Comparison of ENCODE assay signal across 8 mouse cellular contexts in the genomic region with DNA sequence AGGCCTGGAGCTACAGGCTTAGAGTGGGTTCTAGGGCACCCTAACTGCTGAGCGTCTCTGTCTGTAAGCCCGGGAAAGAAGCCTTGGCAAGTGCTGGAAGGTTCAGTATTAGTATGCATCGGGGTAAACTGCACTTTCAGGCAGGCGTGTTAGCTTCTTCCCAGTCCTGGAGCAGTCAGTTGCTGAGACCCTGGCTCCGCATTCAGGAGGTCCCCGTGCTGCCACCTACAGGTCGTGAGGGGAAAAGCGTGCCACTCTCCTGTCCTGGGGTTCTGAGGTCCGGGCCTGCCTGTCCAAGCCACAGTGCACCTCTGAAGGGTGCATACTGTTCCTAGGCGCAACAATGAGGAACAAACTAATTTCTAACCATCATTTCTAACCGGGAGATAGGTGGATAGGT. TPM values are rescaled to one million over a fixed set of nuclear protein-coding genes. Genes with fewer than 3 reads are reported as not detected.
A peak's percentile ranks its signal among the peaks of the same experiment; 100 is the strongest.
DNase-seq lines count a peak whose midpoint lies in the region; ATAC-seq and TF ChIP-seq lines count a peak whose summit lies in the region.

No protein-coding gene starts in this region.

- in situ Hi-C loops in CH12.LX (cut with MboI; ENCODE audit: low pct_ligation_motif_present, low pct_unique_long_range_greater_than_20kb, low sequenced_read_pairs): loop anchor here (25.0 kb wide), 1 partner anchor 500 kb away; no protein-coding TSS in a partner anchor

- TF ChIP-seq CTCF in CH12.LX (conservative IDR thresholded peaks at IDR 0.05 in 1 of 2, IDR thresholded peaks at IDR 0.05 in 1 of 2; ENCODE audit: low read depth in 2 of 2, low read length in 2 of 2): peak; percentile 54 to 79
- TF ChIP-seq CTCF in brain, embryonic 14.5 days (IDR thresholded peaks at IDR 0.05; ENCODE audit: borderline replicate concordance, extremely low read depth, insufficient read depth, insufficient read length): peak; percentile 97
- peak; percentile 83 for TF ChIP-seq CTCF in thymus, adult 2 months (IDR thresholded peaks at IDR 0.05; ENCODE audit: borderline replicate concordance, control insufficient read depth, extremely low read depth, insufficient read depth, low read length, poor library complexity)

- H3K79me2 ChIP-seq in CH12.LX (replicated peaks; ENCODE audit: control insufficient read depth, extremely low read depth, insufficient read depth, poor library complexity, severe bottlenecking): no peaks in the 10 kb centered on the region

- no peak overlapping the region for H3K4me3 ChIP-seq in CH12.LX (replicated peaks in 1 of 3; ENCODE audit: low read depth in 2 of 3, low read length in 2 of 3, poor library complexity in 1 of 3)
- H3K4me3 ChIP-seq in forebrain, embryonic 12.5 days (replicated peaks): no peak overlapping the region
- H3K4me3 ChIP-seq in lung, embryonic 15.5 days: no peak overlapping the region
- H3K4me3 ChIP-seq in thymus, adult 2 months (ENCODE audit: control insufficient read depth, insufficient read depth, low read length): no peak overlapping the region

- TF ChIP-seq POLR2A in CH12.LX (IDR thresholded peaks at IDR 0.05; ENCODE audit: low read depth, low read length): no peak
- no peak for TF ChIP-seq POLR2A in brain, embryonic 14.5 days (IDR thresholded peaks at IDR 0.05; ENCODE audit: borderline replicate concordance, extremely low read depth, insufficient read depth, insufficient read length, poor library complexity, severe bottlenecking)
- TF ChIP-seq POLR2A in thymus, adult 2 months (IDR thresholded peaks at IDR 0.05; ENCODE audit: control insufficient read depth, extremely low read depth, insufficient read depth, low read length, poor library complexity): no peak

- no peak overlapping the region for H3K9ac ChIP-seq in CH12.LX (ENCODE audit: insufficient read depth, low read depth)
- H3K9ac ChIP-seq in forebrain, embryonic 12.5 days: no peak overlapping the region
- no peak overlapping the region for H3K9ac ChIP-seq in lung, embryonic 15.5 days

- no peaks in the 10 kb centered on the region for H3K4me1 ChIP-seq in CH12.LX (ENCODE audit: control insufficient read depth in 1 of 2, insufficient read depth in 2 of 2)
- peaks cover 2% of the 10 kb centered on the region; the same call in 1 of the 2 replicates for H3K4me1 ChIP-seq in forebrain, embryonic 12.5 days
- no peaks in the 10 kb centered on the region for H3K4me1 ChIP-seq in lung, embryonic 15.5 days
- no peaks in the 10 kb centered on the region for H3K4me1 ChIP-seq in thymus, adult 2 months (replicated peaks; ENCODE audit: control insufficient read depth, insufficient read depth, low read length)

- 4% methylated on average over 11 of the region's 11 CpGs for WGBS in forebrain, embryonic 12.5 days
- WGBS in lung, embryonic 15.5 days: 4% methylated on average over 11 of the region's 11 CpGs
- WGBS in thymus, adult 2 months: 12% methylated on average over 11 of the region's 11 CpGs

- ATAC-seq in forebrain, embryonic 12.5 days (ENCODE audit: low FRiP score): peak; percentile 89
- ATAC-seq in lung, embryonic 15.5 days (ENCODE audit: borderline replicate concordance, extremely low read depth, low FRiP score, low TSS enrichment): peak; percentile 79

- dilution Hi-C loops in CH12.LX (cut with MboI; ENCODE audit: extremely low pct_ligation_motif_present, extremely low pct_unique_long_range_greater_than_20kb, low sequenced_read_pairs): no loop called here

- no peaks in the 10 kb centered on the region for H3K36me3 ChIP-seq in CH12.LX (replicated peaks in 1 of 2; ENCODE audit: control insufficient read depth in 1 of 2, insufficient read depth in 1 of 2, low read length in 1 of 2)
- H3K36me3 ChIP-seq in forebrain, embryonic 12.5 days (replicated peaks): no peaks in the 10 kb centered on the region
- no peaks in the 10 kb centered on the region for H3K36me3 ChIP-seq in lung, embryonic 15.5 days
- no peaks in the 10 kb centered on the region for H3K36me3 ChIP-seq in thymus, adult 2 months (ENCODE audit: control insufficient read depth, insufficient read depth, low read length)

- intact Hi-C loops in heart, postnatal 14 days (cut with DNase I): loop anchor here (2.0 to 10.0 kb wide), 4 partner anchors 40 to 588 kb away; no protein-coding TSS in a partner anchor

- TF ChIP-seq EP300 in CH12.LX (IDR thresholded peaks at IDR 0.05; ENCODE audit: low read length): no peak

- no peaks in the 10 kb centered on the region for H3K27me3 ChIP-seq in CH12.LX (replicated peaks)
- 0 out of 2 replicates have a peak, but pooled peaks cover 3% of the 10 kb centered on the region for H3K27me3 ChIP-seq in forebrain, embryonic 12.5 days
- no peaks in the 10 kb centered on the region for H3K27me3 ChIP-seq in lung, embryonic 15.5 days
- H3K27me3 ChIP-seq in thymus, adult 2 months (ENCODE audit: control insufficient read depth, insufficient read depth, low read length): no peaks in the 10 kb centered on the region

- TF ChIP-seq RAD21 in CH12.LX (IDR thresholded peaks at IDR 0.05; ENCODE audit: low read depth, low read length): peak; percentile 68

- no peak overlapping the region for H3K4me2 ChIP-seq in CH12.LX (ENCODE audit: insufficient read depth, low read depth, poor library complexity, severe bottlenecking)
- H3K4me2 ChIP-seq in forebrain, embryonic 12.5 days: no peak overlapping the region
- no peak overlapping the region for H3K4me2 ChIP-seq in lung, embryonic 15.5 days

- peak; percentile 59 for DNase-seq in CH12.LX (ENCODE audit: extremely low read depth)
- peak; percentile 90 for DNase-seq in brain, embryonic 14.5 days (ENCODE audit: low read depth)
- peak; percentile 77 to 83 for DNase-seq in heart, postnatal 14 days
- DNase-seq in layer of hippocampus, adult 11-12 months (ENCODE audit: low spot score): peak; percentile 78
- peak; percentile 54 for DNase-seq in ovary, adult 18-20 months (ENCODE audit: low spot score)
- peak; percentile 56 for DNase-seq in thymus, adult 2 months

- H3K27ac ChIP-seq in CH12.LX (ENCODE audit: insufficient read depth, low read depth): no peak overlapping the region
- no peak overlapping the region for H3K27ac ChIP-seq in forebrain, embryonic 12.5 days
- no peak overlapping the region for H3K27ac ChIP-seq in lung, embryonic 15.5 days
- no peak overlapping the region for H3K27ac ChIP-seq in thymus, adult 2 months (ENCODE audit: control insufficient read depth, insufficient read depth, low read length)

- no peaks in the 10 kb centered on the region for H3K9me3 ChIP-seq in CH12.LX (replicated peaks; ENCODE audit: low read length)
- no peaks in the 10 kb centered on the region for H3K9me3 ChIP-seq in forebrain, embryonic 12.5 days
- H3K9me3 ChIP-seq in lung, embryonic 15.5 days: no peaks in the 10 kb centered on the region

TF ChIP-seq in CH12.LX, 34 proteins besides CTCF, POLR2A, EP300 and RAD21:
- TF ChIP-seq ZC3H11A (IDR thresholded peaks at IDR 0.05; ENCODE audit: low read depth, low read length) (peak; percentile 15; the same call in 1 of the 2 replicates), RCOR1 (conservative IDR thresholded peaks at IDR 0.05; ENCODE audit: low read depth, low read length) (no peak), KAT2A (IDR thresholded peaks at IDR 0.05; ENCODE audit: insufficient replicate concordance, low read length) (no peak), ETS1 (conservative IDR thresholded peaks at IDR 0.05; ENCODE audit: low read depth, low read length) (no peak), JUN (IDR thresholded peaks at IDR 0.05; ENCODE audit: insufficient read depth, low read depth, low read length) (no peak), TCF12 (IDR thresholded peaks at IDR 0.05; ENCODE audit: low read depth, low read length) (no peak), CHD1 (IDR thresholded peaks at IDR 0.05; ENCODE audit: low read depth, low read length) (no peak), ZKSCAN1 (IDR thresholded peaks at IDR 0.05; ENCODE audit: borderline replicate concordance, low read depth, low read length) (no peak), SMC3 (IDR thresholded peaks at IDR 0.05; ENCODE audit: low read depth, low read length) (peak; percentile 78)

RNA-seq across cellular contexts. Expression of a gene that starts 10.6 kb away (rescaled TPM):
- 1.3 and 1.9 TPM in 2 replicates for total RNA-seq in CH12.LX (2012; rRNA removed)
- 1.4 and 1.6 TPM in 2 replicates for total RNA-seq in CH12.LX (2014; rRNA removed)
- polyA plus RNA-seq in CH12.LX (2012; ENCODE audit: insufficient read length, low read depth): 1.3 and 1.5 TPM in 2 replicates
- 5.4 and 7.5 TPM in 2 replicates for polyA plus RNA-seq in brain, embryonic 14.5 days (2012; rRNA removed)
- polyA plus RNA-seq in forebrain, embryonic 12.5 days (2016; fragmentation: Nextera tagmentation; extraction: Ambion mirVana): 13.5 and 14.0 TPM in 2 replicates
- 1 to 10 TPM; 3.3 to 4.2 TPM for total RNA-seq in heart, postnatal 14 days (2021)
- 26.5 and 28.3 TPM in 2 replicates for polyA plus RNA-seq in lung, embryonic 15.5 days (2015; fragmentation: Nextera tagmentation; extraction: Ambion mirVana)
- 0.18 and 0.40 TPM in 2 replicates for polyA plus RNA-seq in thymus, adult 2 months (2012; rRNA removed)
